Mouse (Mus musculus) hindbrain, embryonic 14.5 days (tissue): Measurements from ENCODE around the gene Rxra. TPM values are rescaled to one million over a fixed set of nuclear protein-coding genes. Genes with fewer than 3 reads are reported as not detected.

Experiments
- ATAC-seq: fragments of 200-750 bp; cut with Nextera tagmentation; 2 replicates; pipeline ENCODE4 v1.8.0; 2017; ENCODE audit warnings: moderate number of reproducible peaks, mild to moderate bottlenecking, moderate TSS enrichment, moderate library complexity; ENCODE audit not compliant: low FRiP score
- DNase-seq: peaks from one replicate; pipeline ENCODE4 v3.0.0-alpha.2; 2015; ENCODE audit warnings: low spot score
- H3K27ac ChIP-seq: fragments of 300-500 bp; sonication (generic); 2 replicates; pipeline ENCODE4 v1.5.1; 2014; ENCODE audit warnings: mild to moderate bottlenecking, moderate library complexity
- H3K27me3 ChIP-seq: fragments of 300-500 bp; sonication (generic); 2 replicates; pipeline ENCODE4 v1.6.1; 2014; ENCODE audit warnings: mild to moderate bottlenecking, low read length, mixed read lengths; ENCODE audit not compliant: control insufficient read depth, insufficient read depth
- H3K36me3 ChIP-seq: fragments of 300-500 bp; sonication (generic); replicated peaks from 2 replicates; pipeline ENCODE4 v1.6.1; 2014; ENCODE audit not compliant: control insufficient read depth, insufficient read depth
- H3K4me1 ChIP-seq: fragments of 300-500 bp; sonication (generic); replicated peaks from 2 replicates; pipeline ENCODE4 v1.6.1; 2014; ENCODE audit warnings: antibody characterized with exemption, low read length, mixed read lengths; ENCODE audit not compliant: control insufficient read depth, insufficient read depth
- H3K4me2 ChIP-seq: fragments of 300-500 bp; sonication (generic); replicated peaks from 2 replicates; pipeline ENCODE4 v1.6.1; 2014; ENCODE audit warnings: mild to moderate bottlenecking, moderate library complexity
- H3K4me3 ChIP-seq: fragments of 300-500 bp; sonication (generic); replicated peaks from 2 replicates; pipeline ENCODE4 v1.5.1; 2014; ENCODE audit warnings: mild to moderate bottlenecking, low read length
- H3K9ac ChIP-seq: fragments of 300-500 bp; sonication (generic); 2 replicates; pipeline ENCODE4 v1.6.1; 2014
- H3K9me3 ChIP-seq: fragments of 300-500 bp; sonication (generic); 2 replicates; pipeline ENCODE4 v1.6.1; 2016; ENCODE audit warnings: low read length; ENCODE audit not compliant: control insufficient read depth
- whole genome bisulfite sequencing: fragments of 180-500 bp; shearing (Covaris S2); extraction: QIAGEN DNeasy Blood & Tissue Kit; methylation state at CpG from one replicate; pipeline ENCODE4 v1.1.7; 2014; 5-methylcytosine and 5-hydroxymethylcytosine counted together
- polyA plus RNA-seq: library from polyadenylated mRNA; unstranded; fragments of >200 nt; fragmentation: Nextera tagmentation; extraction: Ambion mirVana; gene quantifications from 2 replicates; pipeline ENCODE4 v1.2.1, GENCODE M21; 2014

Gene Rxra
- polyA plus RNA-seq, 1 experiment from 2014 or later = 2.4 TPM

DNA sequence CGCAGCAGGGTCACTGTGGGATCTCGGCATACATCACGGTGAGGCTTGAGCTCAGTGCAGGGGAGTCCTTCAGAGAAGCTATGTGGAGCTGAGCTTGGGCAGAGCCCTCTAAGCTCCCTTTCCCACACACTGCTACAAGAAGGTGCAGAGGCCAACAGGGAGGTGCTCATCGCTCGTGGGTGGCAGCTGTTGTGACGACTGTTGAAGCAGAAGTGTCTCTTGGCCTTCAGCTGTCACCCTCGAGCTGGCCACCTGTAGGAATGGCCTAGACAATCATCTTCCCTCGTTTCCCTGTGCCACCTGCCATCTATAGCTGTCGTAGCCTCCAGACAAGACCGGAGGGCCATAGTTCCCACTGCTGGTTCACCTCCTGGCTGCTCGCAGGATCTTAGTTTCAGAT lies 72.7 kb downstream of the Rxra start:
- Histone ChIP-seq H3K27ac (no peak overlapping the region), H3K9ac (no peak overlapping the region), H3K36me3 (peaks cover 6% of the 10 kb centered on the region; the same call in 1 of the 2 replicates), H3K4me3 (no peak overlapping the region), H3K9me3 (no peaks in the 10 kb centered on the region), H3K27me3 (no peaks in the 10 kb centered on the region), H3K4me1 (peaks cover 12% of the 10 kb centered on the region), H3K4me2 (no peak overlapping the region)
- DNase-seq (no peak), ATAC-seq (no peak)
- WGBS = 86% methylated on average over 11 of the region's 11 CpGs

DNA sequence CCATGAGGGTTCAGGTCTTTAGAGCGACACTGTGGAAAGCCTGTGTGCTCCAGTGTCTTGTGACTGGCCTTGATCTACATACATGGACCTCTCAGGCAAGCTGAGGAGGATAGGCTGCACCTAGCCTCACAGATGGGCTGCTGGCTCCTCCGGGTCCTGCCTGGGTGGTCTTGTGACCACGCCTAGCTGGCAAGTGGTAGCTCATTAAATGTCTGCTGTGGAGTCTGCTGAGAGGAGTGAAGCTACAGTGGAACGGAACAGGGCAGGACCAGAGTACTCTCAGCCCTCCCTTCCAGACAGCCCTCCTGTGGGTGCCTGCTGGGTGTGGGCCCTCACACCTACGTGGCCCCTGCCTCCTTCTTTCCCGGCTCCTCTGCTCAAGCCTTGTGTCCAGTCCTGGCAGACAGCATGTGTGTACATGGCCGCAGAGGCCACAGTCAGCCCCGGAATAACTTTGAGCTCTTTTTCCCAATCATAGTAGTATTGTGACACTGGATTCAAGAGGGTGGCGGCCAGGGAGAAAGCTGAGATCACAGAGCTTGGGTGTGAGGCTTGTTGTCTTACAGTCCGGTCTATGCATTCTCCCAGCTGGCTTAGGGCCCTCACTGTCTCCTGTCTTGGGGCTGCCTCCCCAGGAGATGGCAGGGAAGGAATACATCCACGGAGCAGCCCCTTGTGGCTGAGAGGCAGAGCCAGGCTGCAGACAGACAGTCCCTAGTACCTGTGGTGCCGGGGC lies 74.3 kb downstream of the Rxra start:
- H3K9me3 ChIP-seq = no peaks in the 10 kb centered on the region
- H3K27ac ChIP-seq = no peak overlapping the region
- H3K9ac ChIP-seq = no peak overlapping the region
- H3K36me3 ChIP-seq = peaks cover 8% of the 10 kb centered on the region; the same call in 1 of the 2 replicates
- 87% methylated on average over 12 of the region's 12 CpGs for WGBS
- H3K4me1 ChIP-seq = peaks cover 10% of the 10 kb centered on the region
- DNase-seq (no peak), ATAC-seq (no peak)
- no peak overlapping the region for H3K4me2 ChIP-seq
- H3K4me3 ChIP-seq = no peak overlapping the region
- no peaks in the 10 kb centered on the region for H3K27me3 ChIP-seq

DNA sequence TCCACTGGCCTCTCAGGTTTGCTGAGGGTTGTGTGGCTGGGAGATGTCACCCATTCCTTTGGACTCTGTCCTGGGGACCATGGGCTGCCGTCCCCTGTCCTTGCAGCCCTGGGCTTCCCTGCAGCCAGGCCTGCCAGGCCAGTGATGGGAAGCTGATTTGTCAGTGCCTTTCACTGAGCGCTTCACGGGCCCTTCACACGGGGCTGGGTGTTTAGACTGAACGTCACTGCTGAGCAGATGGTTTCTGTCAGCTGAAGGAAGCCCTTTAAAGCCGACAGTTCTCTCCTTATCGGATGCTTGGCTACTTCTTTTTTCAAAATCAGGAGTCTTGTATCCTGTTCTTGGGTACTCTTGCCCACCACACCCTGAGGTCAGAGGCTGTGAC lies 74.9 kb downstream of the Rxra start:
- DNase-seq (no peak), ATAC-seq (no peak)
- Histone ChIP-seq H3K9ac (no peak overlapping the region), H3K36me3 (peaks cover 11% of the 10 kb centered on the region), H3K4me3 (no peak overlapping the region), H3K4me2 (no peak overlapping the region), H3K27me3 (no peaks in the 10 kb centered on the region), H3K9me3 (no peaks in the 10 kb centered on the region), H3K27ac (no peak overlapping the region), H3K4me1 (peaks cover 5% of the 10 kb centered on the region)
- WGBS = 81% methylated on average over 7 of the region's 7 CpGs

DNA sequence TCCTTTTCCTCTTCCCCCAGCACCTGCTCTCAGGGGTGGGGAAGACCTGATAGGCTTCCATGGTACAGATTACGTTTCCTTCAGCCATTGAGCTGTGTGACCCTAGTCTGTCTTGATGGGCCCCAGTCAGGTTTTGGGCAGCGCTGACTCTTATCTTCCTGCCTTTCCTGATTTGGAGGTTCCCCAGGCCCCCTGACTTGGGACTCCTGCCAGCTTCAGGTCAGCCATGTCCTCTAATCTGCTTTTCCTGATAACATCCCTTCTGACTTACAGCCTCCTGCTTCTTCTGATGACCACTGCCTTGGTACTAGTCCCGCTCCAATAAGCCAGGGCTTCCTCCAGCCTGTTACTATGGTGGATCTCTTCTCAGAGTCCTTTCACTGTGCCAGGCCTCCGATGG lies 75.6 kb downstream of the Rxra start:
- Histone ChIP-seq H3K9ac (no peak overlapping the region), H3K4me3 (no peak overlapping the region), H3K4me2 (no peak overlapping the region), H3K9me3 (no peaks in the 10 kb centered on the region), H3K27ac (no peak overlapping the region), H3K4me1 (no peaks in the 10 kb centered on the region), H3K27me3 (no peaks in the 10 kb centered on the region), H3K36me3 (peaks cover 13% of the 10 kb centered on the region)
- no peak for ATAC-seq
- DNase-seq = no peak
- 99% methylated on average over 4 of the region's 4 CpGs for WGBS

DNA sequence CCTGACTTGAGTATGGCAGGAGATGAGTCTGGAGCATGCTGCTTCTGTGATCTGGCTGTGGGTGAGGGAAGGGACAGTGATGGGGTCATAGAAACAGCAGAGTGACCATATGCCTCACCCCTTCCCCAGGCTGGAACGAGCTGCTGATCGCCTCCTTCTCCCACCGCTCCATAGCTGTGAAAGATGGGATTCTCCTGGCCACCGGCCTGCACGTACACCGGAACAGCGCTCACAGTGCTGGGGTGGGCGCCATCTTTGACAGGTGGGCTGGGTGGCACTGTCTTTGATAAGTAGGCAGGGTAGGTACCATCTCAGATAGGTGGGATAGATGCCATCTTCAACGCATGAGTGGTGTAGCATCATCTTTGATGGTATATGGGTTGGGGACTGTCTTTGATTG lies 77.9 kb downstream of the Rxra start:
- no peak for DNase-seq
- no peak overlapping the region for H3K4me2 ChIP-seq
- no peak overlapping the region for H3K4me3 ChIP-seq
- H3K9ac ChIP-seq = no peak overlapping the region
- no peaks in the 10 kb centered on the region for H3K9me3 ChIP-seq
- H3K27ac ChIP-seq = no peak overlapping the region
- H3K27me3 ChIP-seq = no peaks in the 10 kb centered on the region
- peaks cover 20% of the 10 kb centered on the region for H3K4me1 ChIP-seq
- WGBS = 98% methylated on average over 9 of the region's 9 CpGs
- no peak for ATAC-seq
- H3K36me3 ChIP-seq = peaks cover 8% of the 10 kb centered on the region

DNA sequence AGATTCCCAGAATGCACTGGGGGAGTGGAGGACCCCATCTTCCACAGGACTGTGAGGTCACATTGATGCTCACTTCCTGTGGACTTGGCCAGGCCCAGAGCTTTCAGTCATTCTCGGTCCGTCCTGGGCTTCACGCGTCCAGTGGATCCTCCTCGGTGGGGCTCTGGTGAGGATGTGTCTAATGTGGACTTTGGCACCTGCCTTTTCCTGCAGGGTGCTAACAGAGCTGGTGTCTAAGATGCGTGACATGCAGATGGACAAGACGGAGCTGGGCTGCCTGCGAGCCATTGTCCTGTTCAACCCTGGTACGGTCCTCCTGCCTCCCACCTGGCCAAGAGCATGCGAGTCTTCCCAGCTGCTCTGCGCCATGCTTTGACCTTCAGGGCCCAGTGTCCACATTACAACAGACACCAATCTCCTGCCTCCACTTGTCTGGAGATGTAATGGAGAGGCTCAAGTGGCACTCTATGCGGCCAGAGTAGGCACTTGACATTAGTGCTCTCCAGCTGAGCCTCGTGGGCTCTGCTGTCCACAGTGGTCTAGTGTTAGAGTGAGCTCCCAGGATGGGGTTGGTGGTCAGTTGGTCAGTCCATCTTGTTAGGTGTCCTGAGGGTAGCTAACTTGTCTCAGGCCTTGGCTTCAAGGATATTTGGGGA lies 79.9 kb downstream of the Rxra start:
- no peak overlapping the region for H3K9ac ChIP-seq
- no peaks in the 10 kb centered on the region for H3K27me3 ChIP-seq
- H3K4me1 ChIP-seq = peaks cover 24% of the 10 kb centered on the region
- no peak overlapping the region for H3K4me2 ChIP-seq
- H3K27ac ChIP-seq = no peak overlapping the region
- H3K9me3 ChIP-seq = no peaks in the 10 kb centered on the region
- DNase-seq = no peak
- WGBS = 94% methylated on average over 13 of the region's 13 CpGs
- ATAC-seq = no peak
- peaks cover 14% of the 10 kb centered on the region for H3K36me3 ChIP-seq
- H3K4me3 ChIP-seq = no peak overlapping the region

DNA sequence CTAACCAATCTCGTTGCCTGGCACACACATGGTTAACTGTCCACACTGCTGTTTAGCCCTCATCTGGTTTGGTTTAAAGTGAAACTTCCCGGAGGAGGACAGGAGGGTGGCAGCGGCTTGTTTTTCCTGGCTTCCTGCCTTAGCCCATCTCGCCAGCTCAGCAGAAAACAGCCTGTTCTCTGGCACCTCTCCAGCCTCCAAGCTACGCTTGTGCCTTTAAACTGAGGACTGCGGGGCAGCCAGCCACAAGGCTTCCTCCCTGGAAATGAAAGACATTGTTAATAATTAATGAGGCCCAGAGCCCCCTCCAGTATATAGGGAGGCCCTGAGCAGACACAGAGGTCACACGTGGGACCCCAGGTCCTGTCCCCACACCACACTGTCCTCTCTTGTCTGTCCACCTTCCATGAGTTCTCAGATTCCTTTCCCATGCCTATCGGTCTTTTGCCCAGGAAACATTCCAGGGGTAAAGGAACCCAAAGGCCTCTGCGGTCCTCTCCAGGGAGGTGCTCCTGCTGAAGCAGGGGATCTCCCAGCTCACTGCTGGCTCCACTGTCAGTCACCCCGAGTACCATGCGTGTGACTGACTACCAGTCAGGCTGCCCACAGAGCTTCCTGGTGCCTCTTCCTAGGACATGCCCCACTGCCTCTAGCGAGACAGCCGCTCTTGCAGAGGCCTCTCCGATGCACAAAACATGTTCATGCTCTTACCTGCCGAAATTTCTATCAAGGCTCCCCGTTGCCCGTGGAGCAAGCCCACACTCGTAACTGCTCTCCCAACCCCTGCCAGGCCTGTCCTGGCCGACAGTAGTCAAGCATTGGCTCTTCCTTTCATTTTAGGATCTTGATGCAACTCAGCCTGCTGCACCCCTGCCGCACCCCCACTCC lies 82.4 kb downstream of the Rxra start:
- H3K27me3 ChIP-seq = no peaks in the 10 kb centered on the region
- ATAC-seq = peak; percentile 70
- 51% methylated on average over 20 of the region's 20 CpGs for WGBS
- no peak overlapping the region for H3K4me3 ChIP-seq
- H3K9ac ChIP-seq = no peak overlapping the region; the same call in 1 of the 2 replicates
- H3K27ac ChIP-seq = peak overlapping the region; percentile 77
- H3K36me3 ChIP-seq = peaks cover 14% of the 10 kb centered on the region
- peak; percentile 86 for DNase-seq
- H3K4me2 ChIP-seq = no peak overlapping the region
- no peaks in the 10 kb centered on the region for H3K9me3 ChIP-seq
- peaks cover 28% of the 10 kb centered on the region for H3K4me1 ChIP-seq

DNA sequence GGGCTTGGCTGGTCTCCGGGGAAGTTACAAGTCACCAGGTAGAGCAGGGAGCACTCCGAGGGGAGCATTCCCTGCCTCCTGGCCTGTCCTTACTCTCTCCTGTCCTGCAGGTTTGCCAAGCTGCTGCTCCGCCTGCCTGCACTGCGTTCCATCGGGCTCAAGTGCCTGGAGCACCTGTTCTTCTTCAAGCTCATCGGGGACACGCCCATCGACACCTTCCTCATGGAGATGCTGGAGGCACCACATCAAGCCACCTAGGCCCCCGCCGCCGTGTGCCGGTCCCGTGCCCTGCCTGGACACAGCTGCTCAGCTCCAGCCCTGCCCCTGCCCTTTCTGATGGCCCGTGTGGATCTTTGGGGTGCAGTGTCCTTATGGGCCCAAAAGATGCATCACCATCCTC lies 83.2 kb downstream of the Rxra start:
- Histone ChIP-seq H3K4me2 (no peak overlapping the region), H3K9me3 (no peaks in the 10 kb centered on the region), H3K9ac (no peak overlapping the region), H3K4me1 (peaks cover 33% of the 10 kb centered on the region), H3K27me3 (no peaks in the 10 kb centered on the region), H3K36me3 (peaks cover 12% of the 10 kb centered on the region), H3K4me3 (no peak overlapping the region), H3K27ac (no peak overlapping the region)
- WGBS = 93% methylated on average over 14 of the region's 14 CpGs
- no peak for ATAC-seq
- DNase-seq = no peak
